Mouse (Mus musculus): ENCODE measurements around the gene Gata3. TPM values are rescaled to one million over a fixed set of nuclear protein-coding genes. Genes with fewer than 3 reads are reported as not detected.

Gene Gata3
- 66.0 and 144 TPM in 2 replicates for polyA plus RNA-seq (2012; rRNA removed; ENCODE audit: low replicate concordance)

DNA sequence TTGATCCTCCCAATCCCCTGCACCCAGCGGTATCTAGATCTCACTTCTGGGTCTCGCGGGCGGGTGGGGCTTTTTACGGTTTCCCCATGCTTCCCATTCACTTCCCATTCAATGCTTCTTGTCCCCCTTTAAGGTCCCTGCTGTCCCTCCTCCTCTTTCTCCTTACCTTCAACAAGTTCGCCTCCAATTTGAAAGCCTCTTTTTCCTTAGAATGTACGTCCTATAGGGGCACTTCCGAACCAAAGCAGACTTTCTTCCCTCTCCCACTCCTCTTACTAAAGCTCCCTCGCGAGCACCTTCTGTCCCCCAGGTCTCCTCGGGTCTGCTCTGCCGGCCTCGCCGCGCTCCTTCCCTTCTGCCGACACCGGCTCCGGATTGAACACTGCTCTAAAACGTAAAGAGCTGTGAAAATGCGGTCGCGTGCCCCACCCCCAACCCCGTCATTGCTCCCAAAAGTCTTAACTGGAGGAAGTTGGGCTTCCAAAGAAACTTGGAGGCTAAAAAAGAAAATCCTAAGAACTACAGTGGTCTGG is at the start of gene Gata3:
Gene Gata3 (minus strand): TSS at position 384 of the 533 bp plus-strand sequence.

DNA sequence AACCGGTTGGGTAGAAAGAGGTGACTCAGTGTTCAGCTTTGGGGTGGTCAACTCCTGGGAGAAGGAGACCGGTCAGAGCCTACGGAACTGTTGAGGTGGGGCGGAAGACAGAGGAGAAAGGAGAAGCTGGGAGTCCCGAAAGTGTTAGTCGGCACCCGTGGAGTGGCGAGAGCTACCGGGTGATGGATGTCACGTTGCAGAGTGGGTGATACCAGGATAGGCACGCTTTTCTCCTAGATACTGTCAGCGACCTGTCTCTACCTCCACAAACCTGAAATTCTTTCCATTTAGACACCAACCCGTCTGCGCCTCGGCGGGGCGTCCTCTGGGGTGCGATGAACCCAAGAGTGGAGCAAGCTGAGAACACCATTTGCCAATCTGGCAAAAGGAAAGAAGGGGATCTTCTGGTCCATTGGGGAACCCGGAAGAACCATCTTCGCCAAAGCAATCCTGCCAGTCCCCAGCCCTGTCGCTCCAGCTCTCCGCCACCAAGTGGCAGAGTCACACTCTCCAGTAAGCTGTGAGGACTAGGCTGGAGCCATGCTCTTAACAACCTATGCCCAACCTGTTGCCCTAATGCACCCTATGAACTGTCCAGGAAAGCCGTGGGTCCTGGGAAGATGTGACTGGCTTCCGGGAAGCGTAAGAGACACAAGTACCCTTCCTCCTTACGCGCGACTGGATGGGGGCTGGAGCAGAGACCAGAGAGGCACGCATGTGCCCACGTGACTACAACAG is 752 bp downstream of the Gata3 start, which contains the start of gene 9230102O04Rik:
Gene 9230102O04Rik (minus strand): TSS at position 628 of the 738 bp plus-strand sequence.

DNA sequence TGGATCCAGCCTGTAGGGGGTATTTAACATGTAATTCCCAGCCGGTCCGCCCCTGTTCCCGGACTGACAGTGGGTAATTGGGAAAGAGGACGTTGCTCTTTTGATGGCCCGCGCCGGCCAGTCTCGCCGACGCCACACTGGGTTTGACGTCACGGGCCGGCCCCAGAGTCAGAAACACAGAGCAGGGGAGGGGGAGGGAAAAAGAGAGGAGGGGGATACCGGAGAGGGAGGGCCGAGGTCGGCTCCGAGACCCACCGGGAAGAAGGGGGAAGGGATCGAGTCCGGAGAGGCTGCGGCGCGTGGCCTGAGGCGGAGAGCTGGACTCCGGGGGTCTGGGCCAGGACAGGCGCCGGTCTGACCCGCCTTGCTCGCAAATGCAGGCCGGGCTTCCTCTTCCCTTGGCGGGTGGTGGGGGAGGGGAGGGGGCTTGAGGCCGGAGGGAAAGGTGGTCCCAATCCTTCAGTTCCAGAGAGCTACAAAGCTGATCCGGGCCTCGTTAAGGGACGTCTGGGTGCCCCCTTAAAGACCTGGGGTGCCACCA is 8.7 kb downstream of the Gata3 start, which contains the start of gene 4930412O13Rik:
Gene 4930412O13Rik (plus strand): TSS at position 202 of the 541 bp plus-strand sequence.

Other genes with a start within 250 kb of the Gata3 start
- gene 4930412O13Rik, start 8.8 kb downstream of the Gata3 start, polyA plus RNA-seq (2012; rRNA removed; ENCODE audit: low replicate concordance) = 1.3 and 2.0 TPM in 2 replicates
- 0.70 and 0.98 TPM in 2 replicates for gene 9230102O04Rik, start 494 bp downstream of the Gata3 start, polyA plus RNA-seq (2012; rRNA removed; ENCODE audit: low replicate concordance)
- 4.4 and 9.0 TPM in 2 replicates for gene Taf3, start 158.6 kb upstream of the Gata3 start, polyA plus RNA-seq (2012; rRNA removed; ENCODE audit: low replicate concordance)
- gene Atp5c1, start 190.5 kb upstream of the Gata3 start, polyA plus RNA-seq (2012; rRNA removed; ENCODE audit: low replicate concordance) = 277 and 854 TPM in 2 replicates
- 2.0 and 3.4 TPM in 2 replicates for gene Kin, start 190.6 kb upstream of the Gata3 start, polyA plus RNA-seq (2012; rRNA removed; ENCODE audit: low replicate concordance)
- gene Itih2, start 241.4 kb upstream of the Gata3 start, polyA plus RNA-seq (2012; rRNA removed; ENCODE audit: low replicate concordance) = 2.6 and 3.1 TPM in 2 replicates